Mouse (Mus musculus): ENCODE measurements around the gene Foxp1. TPM values are rescaled to one million over a fixed set of nuclear protein-coding genes. Genes with fewer than 3 reads are reported as not detected.

Foxp1 gene
- polyA plus RNA-seq, 2 experiments = 101 to 166 TPM

- H3K9me3 ChIP-seq (ENCODE audit: control insufficient read depth, low read length) = no peaks in the 10 kb centered on the region
- no peak for TF ChIP-seq POLR2A (IDR thresholded peaks at IDR 0.05; ENCODE audit: borderline replicate concordance, extremely low read depth, insufficient read depth, insufficient read length)
- no peak overlapping the region for H3K4me2 ChIP-seq (replicated peaks; ENCODE audit: low read depth, low read length, severe bottlenecking)
- ATAC-seq (ENCODE audit: low FRiP score, low read depth) (no peak), DNase-seq (ENCODE audit: low spot score) (no peak)
- H3K27ac ChIP-seq (replicated peaks; ENCODE audit: low read depth, low read length) = no peak overlapping the region
- H3K9ac ChIP-seq (ENCODE audit: low read depth, low read length, severe bottlenecking) = no peak overlapping the region
- H3K27me3 ChIP-seq (ENCODE audit: control insufficient read depth, insufficient read depth, low read length) = no peaks in the 10 kb centered on the region
- 53% methylated on average over 4 of the region's 4 CpGs for WGBS
- no peak overlapping the region for H3K4me3 ChIP-seq (replicated peaks; ENCODE audit: low read length)
- H3K4me1 ChIP-seq (ENCODE audit: control insufficient read depth, insufficient read depth, low read length) = peaks cover 45% of the 10 kb centered on the region
- no peaks in the 10 kb centered on the region for H3K36me3 ChIP-seq (ENCODE audit: control insufficient read depth, insufficient read depth, low read length)
Observed at GRCm38 (mm10) chr6:99377716-99378115, 144.8 kb downstream of the Foxp1 start.

DNA sequence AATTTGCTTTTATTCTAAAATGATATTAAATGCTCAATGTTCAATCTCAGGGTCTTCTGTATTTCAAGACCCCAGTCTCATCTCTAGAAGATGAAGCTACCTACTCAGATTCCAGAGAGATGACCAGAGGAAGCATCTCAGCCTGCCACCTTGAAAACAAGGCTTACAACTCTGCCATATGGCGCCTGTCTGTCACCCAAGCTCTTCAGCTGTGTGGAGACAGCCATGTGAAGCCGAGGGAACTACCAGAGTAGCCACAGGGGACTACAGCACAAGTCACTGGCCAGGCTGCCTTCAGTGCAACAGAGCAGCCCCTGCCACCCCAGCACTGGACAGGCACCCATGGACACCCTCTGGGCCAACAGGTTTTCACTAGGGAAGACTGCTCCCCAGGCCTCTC is 145.4 kb downstream of the Foxp1 start:
- peaks cover 45% of the 10 kb centered on the region for H3K4me1 ChIP-seq (ENCODE audit: control insufficient read depth, insufficient read depth, low read length)
- no peak overlapping the region for H3K4me2 ChIP-seq (replicated peaks; ENCODE audit: low read depth, low read length, severe bottlenecking)
- WGBS = 51% methylated on average over 2 of the region's 2 CpGs
- H3K4me3 ChIP-seq (replicated peaks; ENCODE audit: low read length) = no peak overlapping the region
- ATAC-seq (ENCODE audit: low FRiP score, low read depth) = no peak
- TF ChIP-seq POLR2A (IDR thresholded peaks at IDR 0.05; ENCODE audit: borderline replicate concordance, extremely low read depth, insufficient read depth, insufficient read length) = no peak
- no peak overlapping the region for H3K9ac ChIP-seq (ENCODE audit: low read depth, low read length, severe bottlenecking)
- H3K27me3 ChIP-seq (ENCODE audit: control insufficient read depth, insufficient read depth, low read length) = no peaks in the 10 kb centered on the region
- no peak for DNase-seq (ENCODE audit: low spot score)
- H3K27ac ChIP-seq (replicated peaks; ENCODE audit: low read depth, low read length) = no peak overlapping the region
- H3K9me3 ChIP-seq (ENCODE audit: control insufficient read depth, low read length) = no peaks in the 10 kb centered on the region
- H3K36me3 ChIP-seq (ENCODE audit: control insufficient read depth, insufficient read depth, low read length) = no peaks in the 10 kb centered on the region

DNA sequence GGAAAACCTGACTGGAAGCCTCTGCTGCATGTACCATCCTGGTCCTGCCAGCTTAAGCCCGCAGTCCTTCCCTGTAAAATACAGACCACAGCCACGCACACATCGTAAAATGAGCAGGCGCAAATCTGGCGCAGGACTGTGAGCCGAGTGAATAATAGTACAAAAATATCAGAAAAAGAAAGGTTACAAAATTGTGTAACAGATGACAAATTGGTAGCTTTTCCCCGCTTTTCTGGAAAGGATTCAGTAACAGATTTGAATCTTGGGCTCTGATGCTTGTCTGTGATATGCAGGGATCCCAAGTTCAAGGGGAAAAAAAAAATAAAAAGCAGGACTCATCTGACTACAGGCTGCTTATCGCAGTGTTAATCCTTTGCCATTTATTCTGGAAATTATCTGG is 145.8 kb downstream of the Foxp1 start:
- no peak for TF ChIP-seq POLR2A (IDR thresholded peaks at IDR 0.05; ENCODE audit: borderline replicate concordance, extremely low read depth, insufficient read depth, insufficient read length)
- Histone ChIP-seq H3K9me3 (ENCODE audit: control insufficient read depth, low read length) (no peaks in the 10 kb centered on the region), H3K27me3 (ENCODE audit: control insufficient read depth, insufficient read depth, low read length) (no peaks in the 10 kb centered on the region), H3K4me2 (replicated peaks; ENCODE audit: low read depth, low read length, severe bottlenecking) (no peak overlapping the region), H3K9ac (ENCODE audit: low read depth, low read length, severe bottlenecking) (no peak overlapping the region), H3K27ac (replicated peaks; ENCODE audit: low read depth, low read length) (no peak overlapping the region), H3K4me3 (replicated peaks; ENCODE audit: low read length) (no peak overlapping the region), H3K4me1 (ENCODE audit: control insufficient read depth, insufficient read depth, low read length) (peaks cover 45% of the 10 kb centered on the region), H3K36me3 (ENCODE audit: control insufficient read depth, insufficient read depth, low read length) (no peaks in the 10 kb centered on the region)
- DNase-seq (ENCODE audit: low spot score) (no peak), ATAC-seq (ENCODE audit: low FRiP score, low read depth) (no peak)
- WGBS = 34% methylated on average over 8 of the region's 8 CpGs

GRCm38 (mm10) chr6:99375865-99376264 is 146.7 kb downstream of the Foxp1 start:
- Histone ChIP-seq H3K4me3 (replicated peaks; ENCODE audit: low read length) (no peak overlapping the region), H3K9me3 (ENCODE audit: control insufficient read depth, low read length) (no peaks in the 10 kb centered on the region), H3K9ac (ENCODE audit: low read depth, low read length, severe bottlenecking) (no peak overlapping the region), H3K4me2 (replicated peaks; ENCODE audit: low read depth, low read length, severe bottlenecking) (no peak overlapping the region), H3K27ac (replicated peaks; ENCODE audit: low read depth, low read length) (0 out of 2 replicates have a peak overlapping the region, but pooled peaks have one; percentile 6), H3K4me1 (ENCODE audit: control insufficient read depth, insufficient read depth, low read length) (peaks cover 45% of the 10 kb centered on the region), H3K27me3 (ENCODE audit: control insufficient read depth, insufficient read depth, low read length) (no peaks in the 10 kb centered on the region), H3K36me3 (ENCODE audit: control insufficient read depth, insufficient read depth, low read length) (no peaks in the 10 kb centered on the region)
- DNase-seq (ENCODE audit: low spot score) (no peak), ATAC-seq (ENCODE audit: low FRiP score, low read depth) (no peak)
- 43% methylated on average over 6 of the region's 6 CpGs for WGBS
- TF ChIP-seq POLR2A (IDR thresholded peaks at IDR 0.05; ENCODE audit: borderline replicate concordance, extremely low read depth, insufficient read depth, insufficient read length) = no peak

DNA sequence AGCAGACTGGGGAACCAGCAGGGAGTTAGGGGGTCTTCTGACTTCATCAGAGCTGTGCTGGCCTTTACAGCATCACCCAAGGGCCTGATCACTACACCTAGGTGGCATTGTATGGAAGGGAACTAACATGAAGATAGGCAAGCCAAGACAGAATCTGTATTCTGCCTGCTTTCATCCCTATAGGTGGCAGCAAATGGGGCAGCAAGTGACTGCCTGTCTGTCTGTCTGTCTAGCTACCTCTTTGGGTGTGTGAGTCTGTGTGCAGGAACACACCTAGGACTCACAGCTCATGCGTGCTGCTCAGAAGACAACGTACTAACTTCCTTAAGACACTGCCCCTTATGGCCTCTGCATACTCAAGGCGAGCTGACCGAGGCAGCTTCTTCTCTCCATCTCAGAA is 147.1 kb downstream of the Foxp1 start:
- Histone ChIP-seq H3K4me1 (ENCODE audit: control insufficient read depth, insufficient read depth, low read length) (peaks cover 45% of the 10 kb centered on the region), H3K27ac (replicated peaks; ENCODE audit: low read depth, low read length) (0 out of 2 replicates have a peak overlapping the region, but pooled peaks have one; percentile 6), H3K27me3 (ENCODE audit: control insufficient read depth, insufficient read depth, low read length) (no peaks in the 10 kb centered on the region), H3K9ac (ENCODE audit: low read depth, low read length, severe bottlenecking) (no peak overlapping the region), H3K9me3 (ENCODE audit: control insufficient read depth, low read length) (no peaks in the 10 kb centered on the region), H3K4me3 (replicated peaks; ENCODE audit: low read length) (no peak overlapping the region), H3K4me2 (replicated peaks; ENCODE audit: low read depth, low read length, severe bottlenecking) (no peak overlapping the region), H3K36me3 (ENCODE audit: control insufficient read depth, insufficient read depth, low read length) (no peaks in the 10 kb centered on the region)
- no peak for DNase-seq (ENCODE audit: low spot score)
- 54% methylated on average over 4 of the region's 4 CpGs for WGBS
- no peak for ATAC-seq (ENCODE audit: low FRiP score, low read depth)
- TF ChIP-seq POLR2A (IDR thresholded peaks at IDR 0.05; ENCODE audit: borderline replicate concordance, extremely low read depth, insufficient read depth, insufficient read length) = no peak
